Mouse (Mus musculus): ENCODE results near the gene Epp13.
"Not testable (repeated sequence)": the region's sequence is repeated elsewhere in the genome, so short reads cannot be mapped to it uniquely, and the experiment has no call there.

The Epp13 gene

DNA sequence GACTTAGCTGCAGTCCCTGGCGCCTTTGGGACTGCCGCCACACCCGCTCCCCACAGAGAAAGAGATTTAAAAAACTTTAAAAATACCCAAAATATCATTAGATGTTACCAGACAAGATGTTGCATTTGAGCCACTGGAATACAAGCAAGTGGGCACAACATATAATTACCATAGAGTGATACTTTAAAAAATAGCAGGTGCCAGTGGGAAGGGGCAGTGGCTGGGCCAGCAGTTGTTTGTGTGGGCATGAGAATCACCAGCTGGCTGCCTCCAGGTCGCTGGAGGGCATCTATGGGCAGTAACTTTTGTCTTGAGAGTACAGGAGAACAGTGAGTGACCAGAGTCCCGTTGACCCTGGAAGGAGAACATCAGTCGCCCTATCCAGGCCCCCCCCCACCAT lies at the start of gene Epp13:
Gene Epp13 (plus strand): TSS at position 301 of the 400 bp plus-strand sequence.
- no peak for DNase-seq

- no peak for DNase-seq
Measured at GRCm38 (mm10) chr7:6204200-6204599, 48.3 kb upstream of the Epp13 start.

DNA sequence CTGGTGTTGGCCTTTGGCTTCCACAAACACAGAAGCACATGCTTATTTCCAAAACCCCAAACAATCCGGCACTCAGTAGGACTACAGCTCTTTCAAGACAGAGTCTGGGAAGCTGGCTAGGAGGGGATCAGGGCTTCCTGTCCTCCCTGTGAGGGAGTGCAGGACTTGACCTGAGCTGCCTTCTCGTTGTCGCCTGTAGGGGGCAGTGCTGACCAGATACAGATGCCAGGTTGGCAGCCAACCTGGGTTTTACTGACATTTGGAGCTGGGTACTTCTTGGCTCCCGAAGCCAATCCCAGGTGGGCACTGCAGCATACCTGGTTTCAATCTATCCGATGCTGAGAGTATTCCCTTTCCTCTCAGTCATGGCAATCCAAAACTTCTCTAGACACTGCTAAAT lies 39.4 kb upstream of the Epp13 start:
- DNase-seq = no peak

DNA sequence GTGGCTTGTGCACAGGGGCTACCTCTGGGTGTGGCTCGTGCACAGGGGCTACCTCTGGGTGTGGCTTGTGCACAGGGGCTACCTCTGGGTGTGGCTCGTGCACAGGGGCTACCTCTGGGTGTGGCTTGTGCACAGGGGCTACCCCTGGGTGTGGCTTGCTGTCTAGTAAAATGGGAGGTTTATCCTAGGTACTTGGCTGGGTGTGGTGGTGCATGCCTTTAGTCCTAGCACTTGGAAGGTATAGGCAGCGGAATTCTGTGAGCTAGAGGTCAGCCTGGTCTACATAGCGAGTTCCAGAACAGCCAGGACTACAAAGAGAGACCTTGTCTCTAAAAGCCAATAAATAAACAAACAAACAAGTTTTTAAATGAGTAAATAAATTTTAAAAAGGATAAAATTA lies 37.8 kb upstream of the Epp13 start:
- not testable (repeated sequence) for DNase-seq

DNA sequence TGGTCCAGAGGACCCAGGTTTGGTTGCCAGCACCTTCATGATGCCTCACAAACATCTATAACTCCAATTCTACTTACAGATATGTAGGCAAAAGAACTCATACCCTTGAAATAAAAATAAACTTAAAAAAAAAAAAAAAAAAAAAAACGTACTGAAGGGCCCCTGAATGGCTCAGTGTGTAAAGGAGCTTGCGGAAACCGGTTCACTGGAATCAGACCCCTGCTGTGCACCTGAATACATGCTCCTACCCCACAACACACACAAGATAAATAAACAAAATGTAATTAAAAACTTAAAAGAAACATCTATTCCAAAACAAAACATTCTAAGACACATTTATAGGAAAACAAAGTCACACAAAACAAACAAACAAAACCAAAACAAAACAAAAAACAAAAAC lies 32.4 kb upstream of the Epp13 start:
- no peak for DNase-seq

GRCm38 (mm10) chr7:6221978-6222377 lies 30.5 kb upstream of the Epp13 start, which contains the start of gene Zscan5b:
Zscan5b (plus strand) TSS chr7:6222278.
- no peak for DNase-seq

DNA sequence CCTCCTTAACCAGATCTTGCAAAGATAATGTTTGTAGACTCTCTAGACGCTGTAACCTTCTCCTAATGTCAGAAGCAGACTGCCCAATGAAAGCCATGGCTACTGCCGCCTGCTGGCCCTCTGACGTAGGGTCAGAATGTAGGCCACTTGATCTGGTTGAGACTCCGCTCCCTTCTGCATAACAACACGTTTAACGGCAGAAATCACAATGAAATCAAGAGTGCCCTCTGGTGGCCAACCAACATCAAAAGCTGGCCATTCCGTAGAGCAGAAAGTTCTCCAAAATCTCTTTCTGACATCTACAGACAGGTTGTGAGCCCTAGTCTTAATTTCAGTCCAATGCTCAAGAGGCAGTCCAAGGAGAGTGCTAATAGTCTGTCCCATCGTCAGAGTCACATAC lies 24.0 kb upstream of the Epp13 start:
- DNase-seq = peak; percentile 32

- no peak for DNase-seq
Measured at GRCm38 (mm10) chr7:6239787-6240186, 12.7 kb upstream of the Epp13 start.

GRCm38 (mm10) chr7:6240841-6241425 lies 11.6 kb upstream of the Epp13 start:
- peak; percentile 68 for DNase-seq

DNA sequence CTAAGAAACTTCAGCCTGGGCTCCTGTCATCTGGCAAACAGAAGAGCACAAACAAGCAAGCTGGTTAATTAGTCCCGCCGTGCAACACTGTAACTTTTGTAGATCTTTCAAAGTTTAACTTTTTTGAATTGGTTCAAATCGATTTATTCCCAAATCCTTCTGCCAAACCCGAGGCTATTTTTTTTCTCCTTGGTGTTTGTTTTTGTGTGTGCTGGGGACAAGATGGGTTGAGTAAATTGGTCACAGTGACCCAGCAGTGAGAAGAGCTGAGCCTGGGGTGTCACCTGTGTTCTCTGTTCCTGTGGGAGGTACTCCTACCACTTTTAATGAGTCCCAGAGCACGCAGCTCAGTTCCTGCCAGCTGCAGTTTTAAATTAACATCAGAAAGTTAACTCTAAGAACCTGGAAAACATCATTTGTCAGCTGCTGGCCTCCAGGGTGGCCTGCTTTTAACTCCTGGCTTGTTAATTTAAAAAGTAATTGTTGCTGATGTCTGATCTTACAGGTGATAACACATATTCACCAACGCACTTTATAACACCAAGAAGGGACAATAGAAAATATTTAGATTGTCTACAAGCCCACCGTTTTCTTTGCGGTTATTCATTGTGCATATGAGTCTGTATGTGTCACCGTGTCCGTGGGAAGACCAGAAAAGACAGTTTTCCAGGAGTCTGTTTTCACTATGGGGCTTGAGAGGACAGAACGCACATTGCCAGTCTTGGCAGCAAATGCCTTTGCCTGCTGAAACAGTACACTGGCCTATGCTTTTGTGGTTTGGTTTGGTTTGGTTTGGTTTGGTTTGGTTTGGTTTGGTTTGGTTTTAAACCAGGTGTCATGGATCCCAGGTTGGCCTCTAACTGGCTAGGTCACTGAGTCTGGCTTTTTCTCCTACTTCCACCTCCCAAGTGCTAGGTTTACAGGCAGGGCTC lies 7.9 kb upstream of the Epp13 start:
- no peak for DNase-seq

DNA sequence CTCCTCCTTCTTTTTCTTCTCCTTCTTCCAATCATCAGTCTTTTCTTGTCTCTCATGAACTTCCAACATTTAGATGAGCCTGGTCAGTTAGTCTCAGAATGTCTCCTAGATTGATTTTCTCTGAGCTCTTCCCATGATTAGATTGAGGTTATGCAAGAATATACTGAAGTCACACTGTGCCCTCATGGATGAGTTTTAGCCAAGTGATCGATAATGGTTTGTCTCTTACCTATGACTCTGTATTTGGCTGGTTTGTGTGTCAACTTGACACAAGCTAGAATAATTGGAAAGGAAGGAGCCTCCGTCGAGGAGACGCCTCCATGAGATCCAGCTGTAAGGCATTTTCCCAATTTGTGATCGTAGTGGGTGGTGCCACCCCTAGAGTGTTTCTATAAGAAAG lies 1.9 kb downstream of the Epp13 start:
- DNase-seq = no peak

DNA sequence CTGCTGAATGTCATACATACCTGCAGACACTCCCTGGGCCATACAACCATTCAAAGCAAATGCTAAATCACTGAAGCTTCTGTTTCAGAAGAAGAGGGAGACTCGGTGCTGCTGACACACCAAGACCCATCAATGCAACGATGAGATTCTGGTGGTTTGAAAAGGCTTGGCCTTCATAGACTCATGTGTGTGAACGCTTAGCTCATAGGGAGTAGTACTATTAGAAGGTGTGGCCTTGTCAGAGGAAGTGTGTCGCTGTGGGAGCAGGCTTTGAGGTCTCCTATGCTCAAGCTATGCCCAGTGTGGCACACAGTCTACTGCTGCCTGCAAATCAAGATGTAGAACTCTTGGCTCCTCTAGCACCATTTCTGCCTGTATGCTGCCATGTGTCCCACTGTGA lies 4.9 kb downstream of the Epp13 start:
- no peak for DNase-seq

DNA sequence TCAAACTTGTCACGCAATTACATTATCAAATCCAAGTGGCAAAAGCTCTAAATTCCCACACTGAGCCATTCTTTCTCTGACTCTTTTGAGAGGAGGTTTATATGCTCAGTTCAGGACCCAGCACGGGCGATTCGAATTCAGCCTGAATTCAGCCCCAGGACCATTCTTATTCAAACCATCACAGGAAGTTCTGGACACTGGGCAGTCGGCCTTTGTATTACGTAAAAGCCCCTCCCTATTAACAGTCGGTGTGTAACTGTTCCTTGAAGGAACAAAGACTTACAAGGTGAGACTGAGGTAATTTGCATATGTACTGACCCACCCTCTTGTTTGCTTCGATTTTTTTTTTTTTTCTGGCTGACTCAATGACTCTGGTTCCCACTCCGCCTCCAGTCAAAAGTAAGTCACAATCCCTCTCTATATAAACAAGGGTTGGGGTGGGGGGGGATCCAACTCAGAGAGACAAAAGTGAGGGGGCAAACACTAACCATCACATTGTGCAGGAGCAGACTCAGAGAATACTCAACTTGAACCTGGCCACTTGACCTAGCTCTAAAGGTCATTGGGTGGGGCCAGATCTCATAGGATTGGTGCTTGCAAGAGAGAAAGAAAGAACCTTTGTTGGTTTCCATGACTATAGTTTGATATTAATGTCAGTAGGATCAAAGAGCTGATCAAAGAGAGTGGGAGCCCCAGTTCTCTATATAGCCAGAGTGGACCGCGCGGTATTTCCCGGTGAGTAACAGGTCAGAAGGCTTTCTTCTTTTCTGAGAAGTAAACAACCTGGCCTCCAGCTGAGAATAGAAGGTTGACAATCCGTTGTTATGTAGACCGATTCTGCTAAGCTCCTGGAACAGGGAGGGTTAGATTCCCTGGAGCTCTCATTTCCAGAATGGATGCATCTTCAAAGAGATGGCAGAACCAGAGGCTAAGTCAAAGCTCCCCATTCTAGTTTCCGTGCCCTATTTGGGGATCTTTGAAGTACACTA lies 6.0 kb downstream of the Epp13 start:
- no peak for DNase-seq

DNA sequence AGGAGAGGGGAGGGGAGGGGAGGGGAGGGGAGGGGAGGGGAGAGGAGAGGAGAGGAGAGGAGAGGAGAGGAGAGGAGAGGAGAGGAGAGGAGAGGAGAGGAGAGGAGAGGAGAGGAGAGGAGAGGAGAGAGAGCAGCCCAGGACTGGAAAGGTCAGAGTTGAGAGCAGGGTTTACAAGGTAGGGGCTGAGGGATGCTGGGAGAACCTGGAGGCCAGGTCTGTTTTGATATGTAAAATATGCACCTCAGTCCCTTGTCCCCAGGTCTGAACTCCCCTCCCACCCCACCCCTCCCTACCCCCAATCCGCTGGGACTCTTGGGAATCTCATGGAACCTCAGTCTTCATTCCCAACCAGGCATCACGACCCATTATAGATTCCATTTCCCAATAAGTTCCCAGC lies 7.5 kb downstream of the Epp13 start:
- DNase-seq = not testable (repeated sequence)

- no peak for DNase-seq
Measured at GRCm38 (mm10) chr7:6262120-6262519, 9.6 kb downstream of the Epp13 start.

DNA sequence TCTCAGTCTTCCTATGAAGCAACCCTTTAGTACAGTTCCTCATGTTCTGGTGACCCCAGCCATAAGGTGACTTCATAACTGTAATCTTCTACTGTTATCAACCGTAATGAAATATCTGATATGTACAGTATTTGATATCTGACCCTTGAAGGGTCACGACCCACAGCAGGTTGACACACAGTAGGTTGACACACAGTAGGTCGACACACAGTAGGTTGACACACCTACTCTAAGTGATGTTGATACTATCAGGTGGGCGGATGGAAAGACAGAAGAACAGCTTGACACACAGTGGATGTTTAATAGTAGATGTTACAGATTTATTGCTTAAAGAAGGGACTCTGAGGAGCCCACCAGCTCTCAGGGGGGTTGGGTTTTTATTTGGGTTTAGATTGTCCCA lies 10.5 kb downstream of the Epp13 start:
- DNase-seq = no peak

- peak; percentile 46 for DNase-seq
Measured at GRCm38 (mm10) chr7:6265695-6266094, 13.2 kb downstream of the Epp13 start.

- no peak for DNase-seq
Measured at GRCm38 (mm10) chr7:6277906-6278305, 25.4 kb downstream of the Epp13 start.

GRCm38 (mm10) chr7:6282749-6283148 lies 30.2 kb downstream of the Epp13 start:
- peak; percentile 87 for DNase-seq

- DNase-seq = peak; percentile 93
Measured at GRCm38 (mm10) chr7:6283451-6284075, 31.1 kb downstream of the Epp13 start.

- no peak for DNase-seq
Measured at GRCm38 (mm10) chr7:6284442-6285012, 32.0 kb downstream of the Epp13 start.

DNA sequence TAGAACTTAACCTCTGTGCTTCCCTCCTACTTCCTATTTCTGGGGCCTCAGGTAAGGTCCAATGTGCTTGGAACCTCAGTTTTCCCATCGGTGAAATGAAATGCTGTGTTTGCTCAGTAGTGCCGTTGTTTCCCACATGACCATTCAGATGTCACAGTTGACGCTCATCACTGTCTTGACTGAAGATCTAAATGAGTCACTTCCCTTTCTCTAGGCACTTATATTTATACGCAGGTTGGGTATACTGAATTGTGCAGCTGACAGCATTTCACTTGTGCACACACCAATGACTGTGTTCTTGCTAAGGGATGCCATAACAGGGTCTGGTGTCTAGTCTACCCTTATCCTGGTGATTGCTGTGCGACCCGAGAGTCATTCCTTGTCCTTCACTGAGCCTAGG lies 32.9 kb downstream of the Epp13 start:
- no peak for DNase-seq

All from retina, postnatal 1 day (tissue).